Mouse (Mus musculus) MEL (cell line): ENCODE measurements at regions not wholly inside any gene's neighbourhood (a gene's known extent, or its start where the extent isn't known, plus 50 kb on each side); places are given as distances from the start of the nearest gene placed in this dataset.

Experiments used
- DNase-seq: peaks from one replicate; pipeline ENCODE4 v3.0.0; 2011; ENCODE audit warnings: low read depth, low spot score
- H3K27ac ChIP-seq: 2 replicates; pipeline ENCODE4 v1.5.1; 2012; ENCODE audit warnings: low read depth, mild to moderate bottlenecking, control low read depth, low read length, moderate library complexity; ENCODE audit not compliant: control insufficient read depth
- H3K27me3 ChIP-seq, 2 experiments: fragments of 150-350 bp in 1 of 2; sonication (generic) in 1 of 2; 2 replicates each; pipeline ENCODE4 v1.6.1; 2012; ENCODE audit warnings: low read length in 2 of 2, mild to moderate bottlenecking in 2 of 2, improper control_type of control experiment in 1 of 2, moderate library complexity in 1 of 2; ENCODE audit not compliant: insufficient read depth in 2 of 2, control insufficient read depth in 1 of 2
- H3K36me3 ChIP-seq, 2 experiments: 2 replicates each; pipeline ENCODE4 v1.6.1; 2012 to 2014; ENCODE audit warnings: low read length in 2 of 2, improper control_type of control experiment in 1 of 2, inconsistent platforms in 1 of 2, mild to moderate bottlenecking in 1 of 2; ENCODE audit not compliant: insufficient read depth in 2 of 2, control insufficient read depth in 1 of 2
- H3K4me1 ChIP-seq, 2 experiments: fragments of 150-350 bp in 1 of 2; sonication (generic) in 1 of 2; 2 replicates each; pipeline ENCODE4 v1.6.1; 2012; ENCODE audit warnings: low read length in 2 of 2, improper control_type of control experiment in 1 of 2, mild to moderate bottlenecking in 1 of 2; ENCODE audit not compliant: insufficient read depth in 2 of 2, control insufficient read depth in 1 of 2
- H3K4me3 ChIP-seq, 2 experiments: fragments of 150-350 bp in 1 of 2; sonication (generic) in 1 of 2; 2 replicates each; pipeline ENCODE4 v1.5.1; 2012; ENCODE audit warnings: low read depth in 2 of 2, low read length in 2 of 2, mild to moderate bottlenecking in 2 of 2, moderate library complexity in 2 of 2, control low read depth in 1 of 2, improper control_type of control experiment in 1 of 2; ENCODE audit not compliant: control insufficient read depth in 1 of 2, insufficient read depth in 1 of 2
- H3K79me2 ChIP-seq: 2 replicates; pipeline ENCODE4 v1.6.1; 2012; ENCODE audit warnings: mild to moderate bottlenecking, low read length, moderate library complexity; ENCODE audit not compliant: control insufficient read depth, poor library complexity, insufficient read depth
- H3K9ac ChIP-seq: 2 replicates; pipeline ENCODE4 v1.6.1; 2012; ENCODE audit warnings: low read depth, mild to moderate bottlenecking, control low read depth, low read length, moderate library complexity; ENCODE audit not compliant: control insufficient read depth, poor library complexity, severe bottlenecking
- H3K9me3 ChIP-seq: fragments of 150-350 bp; sonication (generic); replicated peaks from 2 replicates; pipeline ENCODE4 v1.6.1; 2012; ENCODE audit warnings: mild to moderate bottlenecking, low read length, improper control_type of control experiment, moderate library complexity; ENCODE audit not compliant: insufficient read depth
- BHLHE40 ChIP-seq: IDR thresholded peaks from 2 replicates; pipeline ENCODE4 v1.6.1; 2012; ENCODE audit warnings: low read depth, mild to moderate bottlenecking, inconsistent platforms, low read length, improper control_type of control experiment, borderline replicate concordance
- CHD1 ChIP-seq: IDR thresholded peaks from 2 replicates; pipeline ENCODE4 v1.6.1; 2012; ENCODE audit warnings: low read depth, mild to moderate bottlenecking, inconsistent platforms, low read length, improper control_type of control experiment
- CTCF ChIP-seq, 3 experiments: IDR thresholded peaks in 2 of 3; conservative IDR thresholded peaks in 1 of 3; 2 replicates each; pipeline ENCODE4 v1.5.1; 2011 to 2012; ENCODE audit warnings: low read length in 3 of 3, low read depth in 2 of 3, mild to moderate bottlenecking in 2 of 3, improper control_type of control experiment in 1 of 3, inconsistent platforms in 1 of 3, mixed read lengths in 1 of 3, moderate library complexity in 1 of 3; ENCODE audit not compliant: control insufficient read depth in 1 of 3, insufficient read depth in 1 of 3, poor library complexity in 1 of 3, severe bottlenecking in 1 of 3
- E2F4 ChIP-seq: IDR thresholded peaks from 2 replicates; pipeline ENCODE4 v1.6.1; 2011; ENCODE audit warnings: low read depth, low read length, improper control_type of control experiment, borderline replicate concordance
- EP300 ChIP-seq, 2 experiments: IDR thresholded peaks; 2 replicates each; pipeline ENCODE4 v1.6.1; 2011; ENCODE audit warnings: improper control_type of control experiment in 2 of 2, low read length in 2 of 2, low read depth in 1 of 2, mild to moderate bottlenecking in 1 of 2
- ETS1 ChIP-seq: IDR thresholded peaks from 2 replicates; pipeline ENCODE4 v1.6.1; 2012; ENCODE audit warnings: low read depth, mild to moderate bottlenecking, inconsistent platforms, low read length, improper control_type of control experiment, moderate library complexity
- GABPA ChIP-seq: IDR thresholded peaks from 2 replicates; pipeline ENCODE4 v1.6.1; 2012; ENCODE audit warnings: low read depth, mild to moderate bottlenecking, inconsistent platforms, low read length, improper control_type of control experiment, moderate library complexity
- GATA1 ChIP-seq: IDR thresholded peaks from 2 replicates; pipeline ENCODE4 v1.6.1; 2011; ENCODE audit warnings: low read depth, low read length, improper control_type of control experiment
- HCFC1 ChIP-seq: IDR thresholded peaks from 2 replicates; pipeline ENCODE4 v1.6.1; 2012; ENCODE audit warnings: low read depth, mild to moderate bottlenecking, inconsistent platforms, low read length, improper control_type of control experiment, moderate library complexity
- KAT2A ChIP-seq: conservative IDR thresholded peaks from 2 replicates; pipeline ENCODE4 v1.6.1; 2012; ENCODE audit warnings: low read depth, low read length, improper control_type of control experiment, inconsistent platforms
- MAFK ChIP-seq: IDR thresholded peaks from 2 replicates; pipeline ENCODE4 v1.6.1; 2011; ENCODE audit warnings: low read depth, mild to moderate bottlenecking, low read length, improper control_type of control experiment, borderline replicate concordance
- MAX ChIP-seq: IDR thresholded peaks from 2 replicates; pipeline ENCODE4 v1.6.1; 2011; ENCODE audit warnings: low read length, improper control_type of control experiment
- MYB ChIP-seq: IDR thresholded peaks from 2 replicates; pipeline ENCODE4 v1.6.1; 2011; ENCODE audit warnings: mild to moderate bottlenecking, low read depth, low read length, improper control_type of control experiment
- MYC ChIP-seq: IDR thresholded peaks from 2 replicates; pipeline ENCODE4 v1.6.1; 2011; ENCODE audit warnings: low read depth, mild to moderate bottlenecking, low read length, improper control_type of control experiment, moderate library complexity
- NRF1 ChIP-seq: IDR thresholded peaks from 2 replicates; pipeline ENCODE4 v1.6.1; 2014; ENCODE audit warnings: low read depth, mild to moderate bottlenecking, inconsistent platforms, low read length, improper control_type of control experiment, moderate library complexity; ENCODE audit not compliant: poor library complexity, insufficient read depth, severe bottlenecking
- POLR2AphosphoS2 ChIP-seq: IDR thresholded peaks from 2 replicates; pipeline ENCODE4 v1.6.1; 2011; ENCODE audit warnings: low read length, improper control_type of control experiment
- POLR2AphosphoS5 ChIP-seq: IDR thresholded peaks from 2 replicates; pipeline ENCODE4 v1.6.1; 2012; ENCODE audit warnings: low read depth, borderline replicate concordance, mild to moderate bottlenecking, inconsistent platforms, low read length, moderate library complexity, mixed read lengths
- RAD21 ChIP-seq: IDR thresholded peaks from 2 replicates; pipeline ENCODE4 v1.6.1; 2011; ENCODE audit warnings: mild to moderate bottlenecking, low read depth, low read length, improper control_type of control experiment
- RCOR1 ChIP-seq: IDR thresholded peaks from 2 replicates; pipeline ENCODE4 v1.6.1; 2012; ENCODE audit warnings: low read depth, mild to moderate bottlenecking, inconsistent platforms, low read length, improper control_type of control experiment
- TAL1 ChIP-seq: IDR thresholded peaks from 2 replicates; pipeline ENCODE4 v1.6.1; 2012; ENCODE audit warnings: mild to moderate bottlenecking, inconsistent platforms, low read length, moderate library complexity, mixed read lengths
- TCF12 ChIP-seq: IDR thresholded peaks from 2 replicates; pipeline ENCODE4 v1.6.1; 2014; ENCODE audit warnings: low read depth, mild to moderate bottlenecking, inconsistent platforms, low read length, improper control_type of control experiment, moderate library complexity
- UBTF ChIP-seq: IDR thresholded peaks from 2 replicates; pipeline ENCODE4 v1.6.1; 2012; ENCODE audit warnings: low read depth, mild to moderate bottlenecking, inconsistent platforms, low read length, improper control_type of control experiment, moderate library complexity, borderline replicate concordance; ENCODE audit not compliant: insufficient read depth
- USF1 ChIP-seq: IDR thresholded peaks from 2 replicates; pipeline ENCODE4 v1.6.1; 2014; ENCODE audit warnings: low read depth, mild to moderate bottlenecking, inconsistent platforms, low read length, improper control_type of control experiment, moderate library complexity
- USF2 ChIP-seq, 2 experiments: IDR thresholded peaks; 2 replicates each; pipeline ENCODE4 v1.6.1; 2011 to 2012; ENCODE audit warnings: improper control_type of control experiment in 2 of 2, low read length in 2 of 2, borderline replicate concordance in 1 of 2, inconsistent platforms in 1 of 2, low read depth in 1 of 2, mild to moderate bottlenecking in 1 of 2; ENCODE audit not compliant: insufficient read depth in 1 of 2
- ZKSCAN1 ChIP-seq: IDR thresholded peaks from 2 replicates; pipeline ENCODE4 v1.6.1; 2012; ENCODE audit warnings: low read depth, mild to moderate bottlenecking, inconsistent platforms, low read length, improper control_type of control experiment, moderate library complexity
- ZMIZ1 ChIP-seq: IDR thresholded peaks from 2 replicates; pipeline ENCODE4 v1.6.1; 2012; ENCODE audit warnings: low read depth, mild to moderate bottlenecking, inconsistent platforms, low read length, improper control_type of control experiment, moderate library complexity

DNA sequence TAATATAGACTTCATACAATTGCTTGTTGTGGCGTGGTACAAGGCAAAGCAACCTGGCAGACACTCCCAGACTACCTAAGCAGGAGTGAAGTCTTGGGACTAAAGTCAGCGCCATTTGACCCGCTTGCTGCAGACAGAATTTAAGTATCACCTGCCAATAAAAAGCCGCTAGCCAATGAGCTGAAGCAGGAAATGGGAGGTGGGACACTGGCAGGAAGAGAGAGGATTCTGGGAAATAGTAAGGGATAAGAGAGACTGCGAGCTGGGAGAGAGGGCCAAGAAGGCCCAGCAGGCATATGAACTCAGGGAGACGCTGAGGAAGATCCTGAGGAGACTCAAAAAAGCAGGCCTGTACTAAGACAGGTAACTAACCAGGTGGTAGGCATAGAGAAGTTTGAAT is 102.0 kb upstream of the Slc22a12 start:
- no peaks in the 10 kb centered on the region for H3K9me3 ChIP-seq
- H3K4me3 ChIP-seq, result no peak overlapping the region
- H3K9ac ChIP-seq, result no peak overlapping the region
- no peaks in the 10 kb centered on the region for H3K79me2 ChIP-seq
- no peak overlapping the region for H3K27ac ChIP-seq
- DNase-seq, result no peak
- TF ChIP-seq RAD21 (no peak), ZMIZ1 (no peak), MAX (no peak), BHLHE40 (no peak), MYB (no peak), E2F4 (no peak), TAL1 (no peak)
- H3K4me1 ChIP-seq, result no peaks in the 10 kb centered on the region
- no peaks in the 10 kb centered on the region for H3K36me3 ChIP-seq
- no peaks in the 10 kb centered on the region; a peak in 2 of 4 replicates for H3K27me3 ChIP-seq

- Histone ChIP-seq H3K4me1 (no peaks in the 10 kb centered on the region), H3K9me3 (no peaks in the 10 kb centered on the region), H3K79me2 (no peaks in the 10 kb centered on the region), H3K9ac (no peak overlapping the region), H3K4me3 (no peak overlapping the region), H3K27ac (no peak overlapping the region), H3K36me3 (no peaks in the 10 kb centered on the region), H3K27me3 (no peaks in the 10 kb centered on the region; a peak in 2 of 4 replicates)
- no peak for DNase-seq
- TF ChIP-seq GABPA (no peak), POLR2AphosphoS5 (no peak), MYB (no peak), MYC (no peak), TAL1 (no peak), GATA1 (no peak), USF2 (IDR thresholded peaks at IDR 0.05; ENCODE audit: borderline replicate concordance in 1 of 2, insufficient read depth in 1 of 2, low read depth in 1 of 2, low read length in 2 of 2) (no peak), RCOR1 (no peak), ETS1 (no peak)
Measured at GRCm38 (mm10) chr19:6639681-6640080, 96.8 kb upstream of the Slc22a12 start.

DNA sequence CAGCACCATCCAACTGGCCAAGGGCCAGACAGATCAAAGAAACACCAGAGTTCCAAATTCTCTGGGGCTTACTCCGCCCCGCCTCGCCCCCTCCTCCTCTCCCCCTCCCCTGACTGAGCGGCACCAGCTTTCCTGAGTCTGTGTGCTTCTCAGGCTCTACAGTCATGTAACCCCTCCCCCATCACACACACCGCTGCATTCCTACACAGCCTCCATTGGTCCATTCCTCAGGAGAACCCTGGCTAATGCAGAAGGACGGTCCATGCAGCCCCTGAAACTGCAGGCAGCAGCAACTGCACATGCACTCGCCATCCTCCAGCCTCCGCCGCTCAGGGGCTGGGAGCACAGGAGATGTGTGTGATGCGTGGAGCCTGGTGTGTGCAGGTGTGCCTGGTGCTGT is 90.6 kb upstream of the Slc22a12 start:
- DNase-seq, result peak; percentile 47
- Histone ChIP-seq H3K27me3 (no peaks in the 10 kb centered on the region), H3K9me3 (no peaks in the 10 kb centered on the region)
- TF ChIP-seq EP300 (IDR thresholded peaks at IDR 0.05; ENCODE audit: low read depth in 1 of 2, low read length in 2 of 2) (no peak), POLR2AphosphoS5 (no peak), CHD1 (no peak), USF1 (no peak), TCF12 (no peak), GATA1 (no peak), KAT2A (no peak), ETS1 (no peak), ZMIZ1 (no peak), ZKSCAN1 (no peak), NRF1 (no peak), CTCF (IDR thresholded peaks at IDR 0.05 in 2 of 3, conservative IDR thresholded peaks at IDR 0.05 in 1 of 3; ENCODE audit: control insufficient read depth in 1 of 3, insufficient read depth in 1 of 3, low read depth in 2 of 3, low read length in 3 of 3, poor library complexity in 1 of 3, severe bottlenecking in 1 of 3) (no peak), UBTF (no peak), POLR2AphosphoS2 (no peak), HCFC1 (no peak), RCOR1 (no peak), MAFK (no peak)

More for the DNA sequence above, 90.6 kb upstream of the Slc22a12 start:
- H3K36me3 ChIP-seq, result no peaks in the 10 kb centered on the region
- H3K79me2 ChIP-seq, result no peaks in the 10 kb centered on the region
- no peak overlapping the region for H3K27ac ChIP-seq
- no peaks in the 10 kb centered on the region for H3K4me1 ChIP-seq
- H3K9ac ChIP-seq, result no peak overlapping the region
- H3K4me3 ChIP-seq, result no peak overlapping the region
